Mouse (Mus musculus): Measurements from ENCODE around the gene B9d2. TPM values are rescaled to one million over a fixed set of nuclear protein-coding genes. Genes with fewer than 3 reads are reported as not detected.

B9d2 gene
- polyA plus RNA-seq, 1 experiment from 2014 or later = 33.1 TPM

DNA sequence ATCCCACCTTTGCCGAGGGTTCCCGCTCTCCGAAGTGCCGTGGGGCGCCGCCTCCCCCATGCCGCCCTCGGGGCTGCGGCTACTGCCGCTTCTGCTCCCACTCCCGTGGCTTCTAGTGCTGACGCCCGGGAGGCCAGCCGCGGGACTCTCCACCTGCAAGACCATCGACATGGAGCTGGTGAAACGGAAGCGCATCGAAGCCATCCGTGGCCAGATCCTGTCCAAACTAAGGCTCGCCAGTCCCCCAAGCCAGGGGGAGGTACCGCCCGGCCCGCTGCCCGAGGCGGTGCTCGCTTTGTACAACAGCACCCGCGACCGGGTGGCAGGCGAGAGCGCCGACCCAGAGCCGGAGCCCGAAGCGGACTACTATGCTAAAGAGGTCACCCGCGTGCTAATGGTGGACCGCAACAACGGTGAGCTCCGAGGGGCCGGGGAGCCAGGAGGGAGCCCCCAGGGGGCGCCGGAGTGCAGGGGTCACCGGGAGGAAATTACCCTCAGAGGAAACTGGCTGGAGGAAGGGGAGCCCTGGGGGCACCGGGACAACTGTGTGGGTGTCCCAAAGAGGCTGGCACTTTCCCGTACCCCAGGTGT lies 7.3 kb downstream of the B9d2 start:
- Histone ChIP-seq H3K4me3 (ENCODE audit: low read depth, low read length) (peak overlapping the region; percentile 43), H3K9me3 (ENCODE audit: control insufficient read depth, low read length) (no peaks in the 10 kb centered on the region), H3K9ac (ENCODE audit: low read depth, low read length) (peak overlapping the region; percentile 36), H3K36me3 (ENCODE audit: control insufficient read depth, insufficient read depth, low read length) (no peaks in the 10 kb centered on the region), H3K4me2 (replicated peaks; ENCODE audit: low read depth, low read length) (peak overlapping the region; percentile 71), H3K4me1 (replicated peaks; ENCODE audit: control insufficient read depth, insufficient read depth, low read length) (peaks cover 12% of the 10 kb centered on the region), H3K27me3 (ENCODE audit: control insufficient read depth, insufficient read depth, low read length) (peaks cover 47% of the 10 kb centered on the region), H3K27ac (ENCODE audit: low read depth, low read length) (no peak overlapping the region)
- DNase-seq (ENCODE audit: low spot score) (peak; percentile 52), ATAC-seq (ENCODE audit: low FRiP score) (no peak; the same call in 1 of the 2 replicates)
- WGBS = under 1% methylated on average over 47 of the region's 47 CpGs

DNA sequence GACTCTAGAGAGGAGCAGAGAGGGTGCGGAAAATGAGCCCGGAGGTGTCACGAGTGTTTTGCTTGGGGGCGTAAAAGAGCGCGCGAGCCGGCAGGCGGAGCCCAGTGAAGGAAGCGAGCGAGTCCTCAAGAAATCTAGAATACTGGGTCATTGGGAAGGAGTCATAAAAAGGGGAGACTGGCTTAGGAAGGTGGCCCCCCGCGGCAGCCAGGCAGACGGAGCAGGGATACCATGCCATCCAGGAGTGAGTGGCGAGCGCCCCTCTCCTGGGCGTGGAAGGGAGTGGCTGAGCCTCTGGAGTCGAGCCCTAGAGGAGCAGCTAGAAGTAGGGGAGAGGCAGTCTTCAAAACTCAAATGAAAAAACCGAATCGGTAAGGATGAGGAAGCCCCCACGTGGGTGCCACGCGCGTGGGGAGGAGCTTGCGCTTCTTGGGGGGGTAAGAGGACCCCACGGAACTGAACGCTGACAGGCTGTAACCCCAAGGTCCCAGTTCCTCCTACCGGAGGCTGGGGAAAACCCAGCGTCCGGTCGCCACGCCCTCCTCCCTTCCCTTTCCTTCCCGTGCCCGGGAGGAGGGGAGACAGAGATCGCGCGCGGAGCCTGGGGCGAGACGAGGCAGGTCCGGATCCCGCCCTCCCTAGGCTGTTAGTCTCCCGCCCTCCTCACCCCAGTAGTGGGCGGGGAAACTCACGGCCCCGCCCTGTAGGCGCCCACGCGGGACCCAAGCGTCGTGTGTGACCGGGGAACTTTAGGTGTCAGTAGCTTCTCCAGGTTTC lies 8.4 kb downstream of the B9d2 start:
- peak overlapping the region; percentile 29; the same call in 1 of the 2 replicates for H3K9ac ChIP-seq (ENCODE audit: low read depth, low read length)
- peak overlapping the region; percentile 56 for H3K4me2 ChIP-seq (replicated peaks; ENCODE audit: low read depth, low read length)
- H3K4me1 ChIP-seq (replicated peaks; ENCODE audit: control insufficient read depth, insufficient read depth, low read length) = peaks cover 12% of the 10 kb centered on the region
- DNase-seq (ENCODE audit: low spot score) (peak; percentile 60), ATAC-seq (ENCODE audit: low FRiP score) (peak; percentile 51)
- H3K27ac ChIP-seq (ENCODE audit: low read depth, low read length) = no peak overlapping the region
- no peaks in the 10 kb centered on the region for H3K9me3 ChIP-seq (ENCODE audit: control insufficient read depth, low read length)
- WGBS = 3% methylated on average over 49 of the region's 52 CpGs
- H3K4me3 ChIP-seq (ENCODE audit: low read depth, low read length) = peak overlapping the region; percentile 43
- no peaks in the 10 kb centered on the region for H3K36me3 ChIP-seq (ENCODE audit: control insufficient read depth, insufficient read depth, low read length)
- H3K27me3 ChIP-seq (ENCODE audit: control insufficient read depth, insufficient read depth, low read length) = peaks cover 47% of the 10 kb centered on the region

DNA sequence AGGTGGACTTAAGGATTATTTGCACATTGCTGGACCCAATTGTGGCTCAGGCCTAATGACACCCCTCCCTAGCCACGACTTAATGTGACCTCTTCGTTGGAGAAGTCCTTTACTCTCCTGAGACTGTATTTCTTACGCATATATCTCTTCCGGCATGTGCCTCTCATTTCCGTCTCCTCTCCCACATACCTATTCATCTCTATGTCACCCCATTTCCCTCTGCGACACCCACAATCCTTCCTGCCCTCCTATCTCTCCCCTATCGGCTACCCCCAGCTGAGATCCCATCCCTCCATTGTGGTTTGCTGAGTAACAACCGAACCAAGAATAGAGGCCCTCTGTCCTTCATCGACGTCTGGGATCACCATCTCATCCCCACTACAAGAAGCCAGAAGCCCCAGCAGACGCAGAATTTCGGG lies 9.0 kb downstream of the B9d2 start:
- WGBS = 13% methylated on average over 12 of the region's 12 CpGs
- H3K4me1 ChIP-seq (replicated peaks; ENCODE audit: control insufficient read depth, insufficient read depth, low read length) = peaks cover 12% of the 10 kb centered on the region
- ATAC-seq (ENCODE audit: low FRiP score) (no peak), DNase-seq (ENCODE audit: low spot score) (no peak)
- H3K4me3 ChIP-seq (ENCODE audit: low read depth, low read length) = peak overlapping the region; percentile 43; the same call in 1 of the 2 replicates
- H3K27ac ChIP-seq (ENCODE audit: low read depth, low read length) = no peak overlapping the region
- peaks cover 47% of the 10 kb centered on the region for H3K27me3 ChIP-seq (ENCODE audit: control insufficient read depth, insufficient read depth, low read length)
- no peaks in the 10 kb centered on the region for H3K9me3 ChIP-seq (ENCODE audit: control insufficient read depth, low read length)
- no peaks in the 10 kb centered on the region for H3K36me3 ChIP-seq (ENCODE audit: control insufficient read depth, insufficient read depth, low read length)
- H3K9ac ChIP-seq (ENCODE audit: low read depth, low read length) = no peak overlapping the region
- peak overlapping the region; percentile 56 for H3K4me2 ChIP-seq (replicated peaks; ENCODE audit: low read depth, low read length)

DNA sequence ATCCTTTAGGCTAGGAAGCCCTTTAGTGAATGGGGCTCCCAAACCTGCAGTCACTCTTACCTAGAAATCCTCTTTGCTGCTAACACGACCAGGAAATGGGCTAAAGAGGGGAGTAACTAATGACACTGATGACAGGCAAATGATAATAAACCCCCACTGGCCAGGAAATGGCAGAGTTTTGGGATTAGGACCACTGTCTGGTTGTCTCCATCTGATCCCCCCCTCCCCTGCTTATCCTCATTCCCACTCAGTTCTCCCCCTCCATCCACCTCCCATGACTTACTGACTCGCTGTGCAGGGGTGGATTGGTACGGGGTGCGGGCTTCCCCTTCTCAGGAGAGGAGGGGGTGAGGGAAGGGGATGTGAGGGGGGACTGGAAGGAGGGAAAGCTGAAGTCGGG lies 9.5 kb downstream of the B9d2 start:
- no peak overlapping the region for H3K4me3 ChIP-seq (ENCODE audit: low read depth, low read length)
- no peak overlapping the region for H3K4me2 ChIP-seq (replicated peaks; ENCODE audit: low read depth, low read length)
- whole genome bisulfite sequencing = 37% methylated on average over 5 of the region's 5 CpGs

DNA sequence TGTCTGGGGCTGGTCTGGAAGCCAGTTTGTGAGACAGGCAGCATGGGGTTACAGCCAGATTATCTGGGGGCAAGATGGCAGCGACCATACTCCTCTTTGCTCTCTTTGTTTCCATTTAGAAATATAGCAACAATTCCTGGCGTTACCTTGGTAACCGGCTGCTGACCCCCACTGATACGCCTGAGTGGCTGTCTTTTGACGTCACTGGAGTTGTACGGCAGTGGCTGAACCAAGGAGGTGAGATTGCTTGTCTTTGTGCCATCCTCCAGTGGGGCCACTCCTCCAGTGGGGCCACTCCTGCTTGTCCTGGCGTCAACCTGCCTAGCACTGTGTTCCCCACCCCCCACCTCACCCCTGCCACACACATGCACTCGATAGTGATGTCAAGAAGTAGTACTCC lies 13.5 kb downstream of the B9d2 start:
- WGBS = 48% methylated on average over 8 of the region's 8 CpGs
- no peak overlapping the region for H3K4me3 ChIP-seq (ENCODE audit: low read depth, low read length)
- peaks cover 14% of the 10 kb centered on the region for H3K27me3 ChIP-seq (ENCODE audit: control insufficient read depth, insufficient read depth, low read length)
- H3K36me3 ChIP-seq (ENCODE audit: control insufficient read depth, insufficient read depth, low read length) = no peaks in the 10 kb centered on the region
- H3K4me1 ChIP-seq (replicated peaks; ENCODE audit: control insufficient read depth, insufficient read depth, low read length) = peaks cover 2% of the 10 kb centered on the region
- no peaks in the 10 kb centered on the region for H3K9me3 ChIP-seq (ENCODE audit: control insufficient read depth, low read length)
- no peak for DNase-seq (ENCODE audit: low spot score)
- H3K27ac ChIP-seq (ENCODE audit: low read depth, low read length) = no peak overlapping the region
- H3K9ac ChIP-seq (ENCODE audit: low read depth, low read length) = no peak overlapping the region
- no peak overlapping the region for H3K4me2 ChIP-seq (replicated peaks; ENCODE audit: low read depth, low read length)
- no peak for ATAC-seq (ENCODE audit: low FRiP score)

More for the DNA sequence above, 9.5 kb downstream of the B9d2 start:
- ATAC-seq (ENCODE audit: low FRiP score) (no peak), DNase-seq (ENCODE audit: low spot score) (no peak)
- H3K36me3 ChIP-seq (ENCODE audit: control insufficient read depth, insufficient read depth, low read length) = no peaks in the 10 kb centered on the region
- H3K9me3 ChIP-seq (ENCODE audit: control insufficient read depth, low read length) = no peaks in the 10 kb centered on the region
- H3K4me1 ChIP-seq (replicated peaks; ENCODE audit: control insufficient read depth, insufficient read depth, low read length) = peaks cover 12% of the 10 kb centered on the region
- H3K27me3 ChIP-seq (ENCODE audit: control insufficient read depth, insufficient read depth, low read length) = peaks cover 47% of the 10 kb centered on the region
- H3K9ac ChIP-seq (ENCODE audit: low read depth, low read length) = no peak overlapping the region
- H3K27ac ChIP-seq (ENCODE audit: low read depth, low read length) = no peak overlapping the region

DNA sequence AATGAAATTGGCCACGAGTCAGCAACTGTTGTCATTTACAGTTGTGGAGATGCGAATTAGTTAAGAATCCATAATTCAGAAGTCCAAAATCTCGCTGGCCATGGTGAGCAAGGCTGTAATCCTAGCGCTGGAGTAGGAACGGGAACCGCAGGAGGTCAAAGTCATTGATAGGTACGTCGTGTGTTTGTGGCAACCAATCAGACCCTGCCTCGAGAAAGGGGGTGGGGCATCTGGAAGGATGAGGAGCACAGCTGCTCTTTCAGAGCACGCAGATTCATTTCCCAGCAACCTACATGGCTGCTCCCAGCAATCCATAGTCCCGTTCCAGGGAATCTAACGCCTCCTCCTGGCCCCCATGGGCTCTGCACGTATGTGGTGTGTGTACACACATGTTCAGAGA lies 19.3 kb downstream of the B9d2 start:
- no peak overlapping the region for H3K4me3 ChIP-seq (ENCODE audit: low read depth, low read length)
- no peak overlapping the region for H3K27ac ChIP-seq (ENCODE audit: low read depth, low read length)
- no peak overlapping the region for H3K9ac ChIP-seq (ENCODE audit: low read depth, low read length)
- no peaks in the 10 kb centered on the region for H3K4me1 ChIP-seq (replicated peaks; ENCODE audit: control insufficient read depth, insufficient read depth, low read length)
- DNase-seq (ENCODE audit: low spot score) (no peak), ATAC-seq (ENCODE audit: low FRiP score) (no peak)
- no peak overlapping the region for H3K4me2 ChIP-seq (replicated peaks; ENCODE audit: low read depth, low read length)
- no peaks in the 10 kb centered on the region for H3K9me3 ChIP-seq (ENCODE audit: control insufficient read depth, low read length)
- 49% methylated on average over 13 of the region's 13 CpGs for WGBS
- no peaks in the 10 kb centered on the region for H3K36me3 ChIP-seq (ENCODE audit: control insufficient read depth, insufficient read depth, low read length)
- H3K27me3 ChIP-seq (ENCODE audit: control insufficient read depth, insufficient read depth, low read length) = no peaks in the 10 kb centered on the region

DNA sequence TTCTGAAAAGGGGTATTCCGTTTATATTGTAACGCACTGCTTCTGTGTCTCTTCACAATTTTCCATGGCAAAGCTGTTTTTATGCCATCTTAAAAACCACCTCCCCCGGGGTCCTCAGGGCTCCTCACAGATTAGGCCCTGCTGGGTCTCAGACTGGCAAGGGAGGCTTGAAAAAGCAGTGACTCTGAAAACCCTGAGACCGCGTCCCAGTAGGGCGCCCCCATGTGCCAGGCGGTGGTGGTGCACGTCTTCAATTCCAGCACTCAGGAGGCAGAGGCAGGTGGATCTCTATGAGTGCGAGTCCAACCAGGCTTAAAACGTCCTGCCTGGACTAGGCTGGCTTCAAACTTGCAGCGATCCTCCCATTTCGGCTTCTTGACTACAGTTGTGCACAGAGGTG lies 20.2 kb downstream of the B9d2 start:
- H3K9ac ChIP-seq (ENCODE audit: low read depth, low read length) = no peak overlapping the region
- no peak for DNase-seq (ENCODE audit: low spot score)
- ATAC-seq (ENCODE audit: low FRiP score) = no peak

DNA sequence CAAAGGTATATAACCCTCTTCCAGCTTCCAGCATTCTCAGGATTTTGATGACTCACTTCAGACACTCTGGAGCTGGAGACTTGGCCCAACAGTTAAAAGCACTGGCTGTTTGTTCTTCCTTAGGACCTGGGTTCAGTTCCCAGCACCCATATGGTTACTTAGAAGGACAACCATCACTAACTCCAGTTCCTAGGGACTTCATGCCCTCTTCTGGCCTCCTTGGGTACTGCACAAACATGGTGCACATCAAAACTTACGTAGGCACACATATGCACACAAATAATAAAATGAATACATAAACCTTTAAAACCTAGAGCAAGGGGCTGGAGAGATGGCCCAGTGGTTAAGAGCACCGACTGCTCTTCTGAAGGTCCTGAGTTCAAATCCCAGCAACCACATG lies 21.8 kb downstream of the B9d2 start:
- Histone ChIP-seq H3K36me3 (ENCODE audit: control insufficient read depth, insufficient read depth, low read length) (no peaks in the 10 kb centered on the region), H3K4me2 (replicated peaks; ENCODE audit: low read depth, low read length) (no peak overlapping the region), H3K27me3 (ENCODE audit: control insufficient read depth, insufficient read depth, low read length) (no peaks in the 10 kb centered on the region), H3K9me3 (ENCODE audit: control insufficient read depth, low read length) (no peaks in the 10 kb centered on the region), H3K27ac (ENCODE audit: low read depth, low read length) (no peak overlapping the region), H3K4me1 (replicated peaks; ENCODE audit: control insufficient read depth, insufficient read depth, low read length) (no peaks in the 10 kb centered on the region), H3K9ac (ENCODE audit: low read depth, low read length) (no peak overlapping the region), H3K4me3 (ENCODE audit: low read depth, low read length) (no peak overlapping the region)
- no peak for ATAC-seq (ENCODE audit: low FRiP score)
- no peak for DNase-seq (ENCODE audit: low spot score)
- 92% methylated on average over 2 of the region's 2 CpGs for WGBS

More for the DNA sequence above, 20.2 kb downstream of the B9d2 start:
- H3K27me3 ChIP-seq (ENCODE audit: control insufficient read depth, insufficient read depth, low read length) = no peaks in the 10 kb centered on the region
- H3K9me3 ChIP-seq (ENCODE audit: control insufficient read depth, low read length) = no peaks in the 10 kb centered on the region
- no peak overlapping the region for H3K4me3 ChIP-seq (ENCODE audit: low read depth, low read length)
- no peak overlapping the region for H3K27ac ChIP-seq (ENCODE audit: low read depth, low read length)
- 72% methylated on average over 12 of the region's 12 CpGs for WGBS
- H3K4me1 ChIP-seq (replicated peaks; ENCODE audit: control insufficient read depth, insufficient read depth, low read length) = no peaks in the 10 kb centered on the region
- H3K4me2 ChIP-seq (replicated peaks; ENCODE audit: low read depth, low read length) = no peak overlapping the region
- H3K36me3 ChIP-seq (ENCODE audit: control insufficient read depth, insufficient read depth, low read length) = no peaks in the 10 kb centered on the region
